20 mouse cellular contexts compared by ENCODE assay signal in genomic region chr9:42705848-42706247, GRCm38 (mm10).
DNase-seq lines count a peak whose midpoint lies in the region; ATAC-seq lines count a peak whose summit lies in the region.
"Had no signal": no experiment of that assay in that cellular context is flagged by ENCODE, and none has a peak within 500 bp of the region (broad histone marks: within the 10 kb centered on the region; RNA-seq: fewer than 3 reads in every experiment).

No protein-coding gene starts in this region.

- no peak for DNase-seq in kidney, adult 18-20 months
- DNase-seq in layer of hippocampus, adult 9-11 months = no peak
- DNase-seq in lung, postnatal 36 days = no peak
- DNase-seq in adrenal gland, adult 2 months = no peak
- DNase-seq: adrenal gland, adult 8-10 months; adrenal gland, postnatal 10 days; adrenal gland, postnatal 14 days; adrenal gland, postnatal 25 days; adrenal gland, postnatal 36 days; B cell, adult 2 months; cerebellum, adult 11 months; cerebellum, adult 11-12 months; cerebellum, adult 18-20 months had no signal

- peak; percentile 52 for ATAC-seq in common myeloid progenitor, adult 5-6 weeks (replicated peaks; ENCODE audit: low read depth, poor library complexity, severe bottlenecking)
- ATAC-seq in granulocyte monocyte progenitor cell, adult 5-6 weeks (replicated peaks; ENCODE audit: poor library complexity, severe bottlenecking) = peak; percentile 94
- ATAC-seq in megakaryocyte, adult 5-6 weeks (ENCODE audit: poor library complexity, severe bottlenecking) = peak; percentile 71
- peak; percentile 89 for ATAC-seq in megakaryocyte progenitor cell, adult 5-6 weeks (replicated peaks; ENCODE audit: poor library complexity)
- ATAC-seq: activated CD4-positive, CD25-positive, alpha-beta regulatory T cell, adult 4 months; CD4-positive, CD25-positive, alpha-beta regulatory T cell, adult 4 months; Patski had no signal
